Mouse (Mus musculus): ENCODE data around the gene Mllt1.

Gene Mllt1

GRCm38 (mm10) chr17:56884331-56884730, 50.9 kb downstream of the Mllt1 start:
- no peak for DNase-seq (ENCODE audit: extremely low read depth, insufficient read length, low spot score)

- DNase-seq (ENCODE audit: extremely low read depth, insufficient read length, low spot score) = no peak
Observed at GRCm38 (mm10) chr17:56883612-56884011, 51.6 kb downstream of the Mllt1 start.

GRCm38 (mm10) chr17:56877426-56877825, 57.8 kb downstream of the Mllt1 start:
- DNase-seq (ENCODE audit: extremely low read depth, insufficient read length, low spot score) = no peak

GRCm38 (mm10) chr17:56876981-56877380, 58.2 kb downstream of the Mllt1 start:
- no peak for DNase-seq (ENCODE audit: extremely low read depth, insufficient read length, low spot score)

- no peak for DNase-seq (ENCODE audit: extremely low read depth, insufficient read length, low spot score)
Observed at GRCm38 (mm10) chr17:56876465-56876864, 58.8 kb downstream of the Mllt1 start.

GRCm38 (mm10) chr17:56874936-56875651, 60.1 kb downstream of the Mllt1 start, which contains the start of gene 1700061G19Rik:
Gene 1700061G19Rik, plus strand, starts transcription at chr17:56875477.
- no peak for DNase-seq (ENCODE audit: extremely low read depth, insufficient read length, low spot score)

GRCm38 (mm10) chr17:56874237-56874636, 61.0 kb downstream of the Mllt1 start, which contains the start of gene Acsbg2:
Gene Acsbg2, minus strand, starts transcription at chr17:56874447.
- no peak for DNase-seq (ENCODE audit: extremely low read depth, insufficient read length, low spot score)

GRCm38 (mm10) chr17:56872512-56872911, 62.7 kb downstream of the Mllt1 start:
- DNase-seq (ENCODE audit: extremely low read depth, insufficient read length, low spot score) = no peak

GRCm38 (mm10) chr17:56871767-56872166, 63.4 kb downstream of the Mllt1 start:
- DNase-seq (ENCODE audit: extremely low read depth, insufficient read length, low spot score) = no peak

GRCm38 (mm10) chr17:56870287-56870953, 64.8 kb downstream of the Mllt1 start:
- DNase-seq (ENCODE audit: extremely low read depth, insufficient read length, low spot score) = no peak

GRCm38 (mm10) chr17:56869481-56869977, 65.7 kb downstream of the Mllt1 start:
- no peak for DNase-seq (ENCODE audit: extremely low read depth, insufficient read length, low spot score)

- DNase-seq (ENCODE audit: extremely low read depth, insufficient read length, low spot score) = no peak
Observed at GRCm38 (mm10) chr17:56866071-56866470, 69.1 kb downstream of the Mllt1 start.

- no peak for DNase-seq (ENCODE audit: extremely low read depth, insufficient read length, low spot score)
Observed at GRCm38 (mm10) chr17:56861197-56861596, 74.0 kb downstream of the Mllt1 start.

- no peak for DNase-seq (ENCODE audit: extremely low read depth, insufficient read length, low spot score)
Observed at GRCm38 (mm10) chr17:56858922-56859321, 76.3 kb downstream of the Mllt1 start.

GRCm38 (mm10) chr17:56858216-56858615, 77.0 kb downstream of the Mllt1 start:
- DNase-seq (ENCODE audit: extremely low read depth, insufficient read length, low spot score) = no peak

- DNase-seq (ENCODE audit: extremely low read depth, insufficient read length, low spot score) = no peak
Observed at GRCm38 (mm10) chr17:56855421-56855820, 79.8 kb downstream of the Mllt1 start.

GRCm38 (mm10) chr17:56851167-56851566, 84.0 kb downstream of the Mllt1 start:
- DNase-seq (ENCODE audit: extremely low read depth, insufficient read length, low spot score) = no peak

- DNase-seq (ENCODE audit: extremely low read depth, insufficient read length, low spot score) = no peak
Observed at GRCm38 (mm10) chr17:56849710-56850109, 85.5 kb downstream of the Mllt1 start.

GRCm38 (mm10) chr17:56848785-56849184, 86.4 kb downstream of the Mllt1 start:
- DNase-seq (ENCODE audit: extremely low read depth, insufficient read length, low spot score) = no peak

- DNase-seq (ENCODE audit: extremely low read depth, insufficient read length, low spot score) = no peak
Observed at GRCm38 (mm10) chr17:56843678-56844077, 91.5 kb downstream of the Mllt1 start.
